Mouse (Mus musculus) CH12.LX (cell line): ENCODE results near the gene Golm1.

Experiments
- BHLHE40 ChIP-seq: IDR thresholded peaks from 2 replicates; pipeline ENCODE4 v1.6.1; 2011; ENCODE audit warnings: mild to moderate bottlenecking, low read depth, low read length, improper control_type of control experiment
- CTCF ChIP-seq, 2 experiments: IDR thresholded peaks in 1 of 2; conservative IDR thresholded peaks in 1 of 2; 2 replicates each; pipeline ENCODE4 v1.5.1; 2011 to 2012; ENCODE audit warnings: low read depth in 2 of 2, low read length in 2 of 2, improper control_type of control experiment in 1 of 2, inconsistent platforms in 1 of 2, mild to moderate bottlenecking in 1 of 2, moderate library complexity in 1 of 2
- E2F4 ChIP-seq: IDR thresholded peaks from 2 replicates; pipeline ENCODE4 v1.6.1; 2011; ENCODE audit warnings: low read depth, low read length, improper control_type of control experiment; ENCODE audit not compliant: insufficient replicate concordance
- ELF1 ChIP-seq: IDR thresholded peaks from 2 replicates; pipeline ENCODE4 v1.6.1; 2014; ENCODE audit warnings: low read depth, mild to moderate bottlenecking, inconsistent platforms, low read length, improper control_type of control experiment
- EP300 ChIP-seq: IDR thresholded peaks from 2 replicates; pipeline ENCODE4 v1.6.1; 2011; ENCODE audit warnings: low read length, improper control_type of control experiment
- ETS1 ChIP-seq: conservative IDR thresholded peaks from 2 replicates; pipeline ENCODE4 v1.6.1; 2012; ENCODE audit warnings: low read depth, mild to moderate bottlenecking, inconsistent platforms, low read length, improper control_type of control experiment, moderate library complexity
- KAT2A ChIP-seq: IDR thresholded peaks from 2 replicates; pipeline ENCODE4 v1.6.1; 2012; ENCODE audit warnings: low read length, improper control_type of control experiment, inconsistent platforms; ENCODE audit not compliant: insufficient replicate concordance
- NRF1 ChIP-seq: IDR thresholded peaks from 2 replicates; pipeline ENCODE4 v1.6.1; 2014; ENCODE audit warnings: low read depth, mild to moderate bottlenecking, inconsistent platforms, low read length, improper control_type of control experiment, moderate library complexity
- POLR2A ChIP-seq: IDR thresholded peaks from 2 replicates; pipeline ENCODE4 v1.6.1; 2011; ENCODE audit warnings: low read depth, mild to moderate bottlenecking, improper control_type of control experiment, low read length
- POLR2AphosphoS2 ChIP-seq: IDR thresholded peaks from 2 replicates; pipeline ENCODE4 v1.6.1; 2011; ENCODE audit warnings: low read depth, low read length, improper control_type of control experiment
- RAD21 ChIP-seq: IDR thresholded peaks from 2 replicates; pipeline ENCODE4 v1.6.1; 2011; ENCODE audit warnings: low read depth, mild to moderate bottlenecking, low read length, improper control_type of control experiment, moderate library complexity
- ZNF384 ChIP-seq: IDR thresholded peaks from 2 replicates; pipeline ENCODE4 v1.6.1; 2012; ENCODE audit warnings: low read depth, low read length, improper control_type of control experiment, inconsistent platforms

- TF ChIP-seq E2F4: no peak
- TF ChIP-seq ZNF384: no peak
- no peak for TF ChIP-seq CTCF (conservative IDR thresholded peaks at IDR 0.05 in 1 of 2, IDR thresholded peaks at IDR 0.05 in 1 of 2; ENCODE audit: low read depth in 2 of 2, low read length in 2 of 2)
- TF ChIP-seq POLR2A: no peak
- TF ChIP-seq ETS1: no peak
- TF ChIP-seq KAT2A: no peak
- TF ChIP-seq BHLHE40: no peak
- TF ChIP-seq ELF1: no peak
- no peak for TF ChIP-seq EP300
- no peak for TF ChIP-seq POLR2AphosphoS2
- TF ChIP-seq NRF1: no peak
- TF ChIP-seq RAD21: no peak
Observed at GRCm38 (mm10) chr13:59694008-59694407, 18.4 kb upstream of the Golm1 start, which contains the start of gene 4921517D22Rik.
